Mouse (Mus musculus): ENCODE results near the gene Gpam. TPM values are rescaled to one million over a fixed set of nuclear protein-coding genes. Genes with fewer than 3 reads are reported as not detected.

Gene Gpam
- polyA plus RNA-seq, 1 experiment from 2014 or later = 24.2 TPM

DNA sequence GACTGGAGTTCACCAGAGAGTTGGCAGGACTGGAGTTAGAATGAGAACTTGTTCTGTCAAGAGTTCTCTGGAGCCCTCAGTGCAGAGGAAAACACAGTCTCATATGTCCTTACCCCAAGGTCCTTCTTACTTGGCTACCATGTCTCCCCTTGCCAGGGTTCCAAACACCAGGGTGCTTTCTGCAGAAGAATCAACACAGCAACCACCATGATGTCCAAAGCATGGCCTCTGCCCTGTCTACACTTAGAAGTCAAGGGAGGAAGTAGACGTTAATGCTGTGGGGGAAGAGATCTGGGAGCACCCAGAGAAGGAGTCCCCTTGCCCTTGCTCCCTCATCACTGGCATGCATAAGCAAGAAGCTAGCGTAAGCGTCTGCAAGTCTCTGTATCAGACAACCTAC is 9.0 kb downstream of the Gpam start:
- H3K27me3 ChIP-seq (ENCODE audit: insufficient read depth, low read length) = no peaks in the 10 kb centered on the region
- no peak for TF ChIP-seq CTCF (IDR thresholded peaks at IDR 0.05; ENCODE audit: low read depth)
- TF ChIP-seq EP300 (IDR thresholded peaks at IDR 0.05; ENCODE audit: low read depth) = no peak
- 66% methylated on average over 3 of the region's 3 CpGs for WGBS (ENCODE audit: insufficient replicate concordance)

GRCm38 (mm10) chr19:55117059-55117815 is 9.8 kb downstream of the Gpam start:
- TF ChIP-seq CTCF (IDR thresholded peaks at IDR 0.05; ENCODE audit: low read depth) (no peak), EP300 (IDR thresholded peaks at IDR 0.05; ENCODE audit: low read depth) (no peak)
- H3K27me3 ChIP-seq (ENCODE audit: insufficient read depth, low read length) = no peaks in the 10 kb centered on the region
- H3K9ac ChIP-seq (replicated peaks) = no peak overlapping the region
- no peak overlapping the region for H3K27ac ChIP-seq (ENCODE audit: low read depth)
- no peak overlapping the region for H3K4me3 ChIP-seq (ENCODE audit: low read depth, low read length)
- DNase-seq = no peak
- H3K4me2 ChIP-seq (ENCODE audit: low read depth, low read length) = no peak overlapping the region
- WGBS (ENCODE audit: insufficient replicate concordance) = 49% methylated on average over 6 of the region's 6 CpGs
- H3K9me3 ChIP-seq (ENCODE audit: low read length) = no peaks in the 10 kb centered on the region
- H3K36me3 ChIP-seq (replicated peaks; ENCODE audit: insufficient read depth, low read length) = no peaks in the 10 kb centered on the region
- ATAC-seq = no peak
- H3K4me1 ChIP-seq (ENCODE audit: insufficient read depth) = peaks cover 25% of the 10 kb centered on the region

More for the DNA sequence above, 9.0 kb downstream of the Gpam start:
- no peak overlapping the region for H3K9ac ChIP-seq (replicated peaks)
- DNase-seq = no peak
- no peaks in the 10 kb centered on the region for H3K9me3 ChIP-seq (ENCODE audit: low read length)
- H3K36me3 ChIP-seq (replicated peaks; ENCODE audit: insufficient read depth, low read length) = no peaks in the 10 kb centered on the region
- no peak for ATAC-seq
- peaks cover 29% of the 10 kb centered on the region for H3K4me1 ChIP-seq (ENCODE audit: insufficient read depth)
- no peak overlapping the region for H3K4me2 ChIP-seq (ENCODE audit: low read depth, low read length)
- no peak overlapping the region for H3K4me3 ChIP-seq (ENCODE audit: low read depth, low read length)
- no peak overlapping the region for H3K27ac ChIP-seq (ENCODE audit: low read depth)

DNA sequence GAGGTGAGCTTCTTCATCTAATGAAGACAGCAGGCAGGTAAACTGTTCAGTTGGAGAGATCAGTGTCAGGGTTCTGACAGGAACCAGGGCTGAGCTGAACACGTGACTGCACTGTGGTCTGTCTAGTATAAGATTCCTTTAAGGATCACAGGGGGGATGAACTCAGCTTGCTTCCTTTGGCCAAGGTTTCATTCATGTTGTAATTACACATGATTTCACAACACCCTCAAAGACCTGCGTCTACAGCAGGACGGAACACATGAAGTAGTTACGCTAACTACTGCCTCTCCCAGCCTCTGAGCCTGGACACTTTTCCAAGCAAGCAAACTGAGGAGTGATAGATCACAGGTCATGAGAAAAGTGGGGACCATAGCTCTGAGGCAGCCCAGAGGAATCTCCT is 11.5 kb downstream of the Gpam start:
- 47% methylated on average over 4 of the region's 4 CpGs for WGBS (ENCODE audit: insufficient replicate concordance)
- Histone ChIP-seq H3K36me3 (replicated peaks; ENCODE audit: insufficient read depth, low read length) (no peaks in the 10 kb centered on the region), H3K4me3 (ENCODE audit: low read depth, low read length) (no peak overlapping the region), H3K4me1 (ENCODE audit: insufficient read depth) (peaks cover 25% of the 10 kb centered on the region), H3K9ac (replicated peaks) (no peak overlapping the region), H3K9me3 (ENCODE audit: low read length) (no peaks in the 10 kb centered on the region), H3K4me2 (ENCODE audit: low read depth, low read length) (no peak overlapping the region), H3K27me3 (ENCODE audit: insufficient read depth, low read length) (no peaks in the 10 kb centered on the region), H3K27ac (ENCODE audit: low read depth) (peak overlapping the region; percentile 48; the same call in 1 of the 2 replicates)
- no peak for ATAC-seq
- no peak for TF ChIP-seq EP300 (IDR thresholded peaks at IDR 0.05; ENCODE audit: low read depth)
- DNase-seq = no peak

DNA sequence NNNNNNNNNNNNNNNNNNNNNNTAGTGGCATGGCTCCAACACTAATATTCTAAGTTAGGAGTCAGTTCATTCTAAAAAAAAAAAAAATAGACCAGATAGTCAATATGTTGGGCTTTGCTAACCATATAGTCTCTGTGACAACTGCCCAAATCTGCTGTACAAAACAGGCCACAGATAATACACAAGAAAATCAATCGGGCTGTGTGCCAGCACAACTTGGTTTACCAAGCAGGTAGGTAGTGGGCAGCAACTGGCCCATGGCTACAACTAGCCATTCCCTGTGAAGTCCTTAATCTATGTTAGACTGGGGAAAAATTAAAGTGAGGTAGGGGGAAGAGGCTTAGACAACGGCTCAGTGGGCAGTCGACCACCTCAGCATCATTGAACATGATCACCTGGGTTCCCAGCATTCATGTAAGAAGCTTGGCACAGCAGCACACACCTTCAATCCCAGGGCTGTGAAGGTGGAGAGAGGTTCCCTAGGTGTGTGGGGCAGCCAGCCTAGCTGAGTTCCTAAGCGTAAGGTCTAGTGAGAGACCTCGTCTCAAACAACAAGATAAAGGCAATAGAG is 12.1 kb downstream of the Gpam start:
- Histone ChIP-seq H3K4me1 (ENCODE audit: insufficient read depth) (peaks cover 25% of the 10 kb centered on the region), H3K36me3 (replicated peaks; ENCODE audit: insufficient read depth, low read length) (no peaks in the 10 kb centered on the region), H3K4me3 (ENCODE audit: low read depth, low read length) (no peak overlapping the region), H3K27me3 (ENCODE audit: insufficient read depth, low read length) (no peaks in the 10 kb centered on the region), H3K9ac (replicated peaks) (no peak overlapping the region), H3K9me3 (ENCODE audit: low read length) (no peaks in the 10 kb centered on the region), H3K4me2 (ENCODE audit: low read depth, low read length) (peak overlapping the region; percentile 22; the same call in 1 of the 2 replicates), H3K27ac (ENCODE audit: low read depth) (peak overlapping the region; percentile 48; the same call in 1 of the 2 replicates)
- TF ChIP-seq CTCF (IDR thresholded peaks at IDR 0.05; ENCODE audit: low read depth) (no peak), EP300 (IDR thresholded peaks at IDR 0.05; ENCODE audit: low read depth) (no peak)
- ATAC-seq (no peak), DNase-seq (peak; percentile 53)
- WGBS (ENCODE audit: insufficient replicate concordance) = 67% methylated on average over 5 of the region's 5 CpGs

- 0 out of 2 replicates have a peak overlapping the region, but pooled peaks have one; percentile 39 for H3K27ac ChIP-seq (ENCODE audit: low read depth)
- no peak for TF ChIP-seq EP300 (IDR thresholded peaks at IDR 0.05; ENCODE audit: low read depth)
- no peak for TF ChIP-seq CTCF (IDR thresholded peaks at IDR 0.05; ENCODE audit: low read depth)
- ATAC-seq (no peak), DNase-seq (no peak)
- H3K9ac ChIP-seq (replicated peaks) = no peak overlapping the region
- WGBS (ENCODE audit: insufficient replicate concordance) = 27% methylated on average over 3 of the region's 3 CpGs
- H3K4me2 ChIP-seq (ENCODE audit: low read depth, low read length) = no peak overlapping the region
- H3K36me3 ChIP-seq (replicated peaks; ENCODE audit: insufficient read depth, low read length) = no peaks in the 10 kb centered on the region
- H3K4me3 ChIP-seq (ENCODE audit: low read depth, low read length) = no peak overlapping the region
- H3K9me3 ChIP-seq (ENCODE audit: low read length) = no peaks in the 10 kb centered on the region
- peaks cover 24% of the 10 kb centered on the region for H3K4me1 ChIP-seq (ENCODE audit: insufficient read depth)
- H3K27me3 ChIP-seq (ENCODE audit: insufficient read depth, low read length) = no peaks in the 10 kb centered on the region
Observed at GRCm38 (mm10) chr19:55107896-55108295, 19.1 kb downstream of the Gpam start.

GRCm38 (mm10) chr19:55105969-55106368 is 21.1 kb downstream of the Gpam start:
- Histone ChIP-seq H3K9me3 (ENCODE audit: low read length) (no peaks in the 10 kb centered on the region), H3K27me3 (ENCODE audit: insufficient read depth, low read length) (no peaks in the 10 kb centered on the region), H3K27ac (ENCODE audit: low read depth) (no peak overlapping the region), H3K4me1 (ENCODE audit: insufficient read depth) (peaks cover 21% of the 10 kb centered on the region), H3K9ac (replicated peaks) (no peak overlapping the region), H3K4me2 (ENCODE audit: low read depth, low read length) (no peak overlapping the region), H3K4me3 (ENCODE audit: low read depth, low read length) (no peak overlapping the region), H3K36me3 (replicated peaks; ENCODE audit: insufficient read depth, low read length) (no peaks in the 10 kb centered on the region)
- DNase-seq (no peak), ATAC-seq (no peak)
- TF ChIP-seq EP300 (IDR thresholded peaks at IDR 0.05; ENCODE audit: low read depth) = no peak
- no peak for TF ChIP-seq CTCF (IDR thresholded peaks at IDR 0.05; ENCODE audit: low read depth)
- WGBS (ENCODE audit: insufficient replicate concordance) = 63% methylated on average over 3 of the region's 3 CpGs

All from liver, postnatal 0 days (tissue).